ENCODE assay signal across 11 mouse cellular contexts in genomic region chr13:59881989-59882784, GRCm38 (mm10). TPM values are rescaled to one million over a fixed set of nuclear protein-coding genes. Genes with fewer than 3 reads are reported as not detected.
DNase-seq lines count a peak whose midpoint lies in the region; ATAC-seq and TF ChIP-seq lines count a peak whose summit lies in the region.
"Had no signal": no experiment of that assay in that cellular context is flagged by ENCODE, and none has a peak within 500 bp of the region (broad histone marks: within the 10 kb centered on the region; RNA-seq: fewer than 3 reads in every experiment).

No protein-coding gene starts in this region.

- H3K9ac ChIP-seq in kidney, embryonic 14.5 days (ENCODE audit: low read depth, low read length), result no peak overlapping the region
- no peak overlapping the region for H3K9ac ChIP-seq in neural tube, embryonic 15.5 days (replicated peaks)

- no peak for DNase-seq in layer of hippocampus, adult 2 months (ENCODE audit: low spot score in 2 of 2)
- no peak for DNase-seq in layer of hippocampus, adult 8-10 months (ENCODE audit: low spot score in 2 of 2)
- DNase-seq in fat pad, adult 2 months (ENCODE audit: extremely low read depth, low read depth, low spot score), result peak; percentile 30
- no peak for DNase-seq in spleen, postnatal 36 days (ENCODE audit: low spot score in 2 of 2)
- DNase-seq: cerebellum, adult 9-10 months had no signal

- no peak overlapping the region for H3K27ac ChIP-seq in layer of hippocampus, adult 2 months
- peak overlapping the region; percentile 59; the same call in 1 of the 2 replicates for H3K27ac ChIP-seq in kidney, embryonic 14.5 days (ENCODE audit: low read depth, low read length)
- H3K27ac ChIP-seq in neural tube, embryonic 15.5 days (replicated peaks), result peak overlapping the region; percentile 19; the same call in 1 of the 2 replicates

- peak overlapping the region; percentile 26 for H3K4me2 ChIP-seq in kidney, embryonic 14.5 days (replicated peaks; ENCODE audit: low read depth, low read length)
- H3K4me2 ChIP-seq in neural tube, embryonic 15.5 days, result peak overlapping the region; percentile 45

- H3K4me1 ChIP-seq in kidney, embryonic 14.5 days (ENCODE audit: control insufficient read depth, insufficient read depth, low read length), result no peaks in the 10 kb centered on the region
- H3K4me1 ChIP-seq in neural tube, embryonic 15.5 days, result peaks cover 16% of the 10 kb centered on the region

- peak overlapping the region; percentile 46 for H3K4me3 ChIP-seq in layer of hippocampus, adult 2 months
- H3K4me3 ChIP-seq in kidney, embryonic 14.5 days (ENCODE audit: low read length), result peak overlapping the region; percentile 10
- peak overlapping the region; percentile 13; the same call in 1 of the 2 replicates for H3K4me3 ChIP-seq in neural tube, embryonic 15.5 days (replicated peaks)
- H3K4me3 ChIP-seq: megakaryocyte, embryonic 14.5 days had no signal

- H3K36me3 ChIP-seq in kidney, embryonic 14.5 days (ENCODE audit: control insufficient read depth, insufficient read depth, low read length), result no peaks in the 10 kb centered on the region
- no peaks in the 10 kb centered on the region for H3K36me3 ChIP-seq in neural tube, embryonic 15.5 days
- H3K36me3 ChIP-seq: G1E had no signal

- ATAC-seq in kidney, embryonic 14.5 days (ENCODE audit: low FRiP score, low TSS enrichment), result peak; percentile 59; the same call in 1 of the 2 replicates
- ATAC-seq in neural tube, embryonic 15.5 days (ENCODE audit: low FRiP score), result 0 out of 2 replicates have a peak, but pooled peaks have one; percentile 32
- ATAC-seq in CD4-positive, CD25-positive, alpha-beta regulatory T cell, adult 4 months, result no peak
- no peak for ATAC-seq in erythroid progenitor cell, adult 5-6 weeks (replicated peaks; ENCODE audit: low FRiP score, poor library complexity, severe bottlenecking)

- TF ChIP-seq CTCF in layer of hippocampus, adult 2 months (conservative IDR thresholded peaks at IDR 0.05), result no peak

- H3K27me3 ChIP-seq in kidney, embryonic 14.5 days (ENCODE audit: control insufficient read depth, insufficient read depth, low read length), result no peaks in the 10 kb centered on the region
- no peaks in the 10 kb centered on the region for H3K27me3 ChIP-seq in neural tube, embryonic 15.5 days (replicated peaks)

- WGBS in kidney, embryonic 14.5 days, result 38% methylated on average over 18 of the region's 19 CpGs
- 17% methylated on average over 18 of the region's 19 CpGs for WGBS in neural tube, embryonic 15.5 days

- peaks cover 5% of the 10 kb centered on the region; the same call in 1 of the 2 replicates for H3K9me3 ChIP-seq in kidney, embryonic 14.5 days (ENCODE audit: control insufficient read depth, low read length)
- H3K9me3 ChIP-seq in neural tube, embryonic 15.5 days (replicated peaks), result no peaks in the 10 kb centered on the region

RNA-seq across cellular contexts. Expression of gene Tut7, which starts 59.2 kb away (rescaled TPM):
- 10 to 100 TPM; 55.1 to 68.5 TPM for total RNA-seq in layer of hippocampus, adult 2 months (2021)
- 10 to 100 TPM; 61.3 to 71.4 (median 63.6) TPM for total RNA-seq in layer of hippocampus, adult 8-10 months (2022)
- polyA plus RNA-seq in kidney, embryonic 14.5 days (2014; fragmentation: Nextera tagmentation; extraction: Ambion mirVana), result 23.6 and 43.9 TPM in 2 replicates
- 41.7 and 46.3 TPM in 2 replicates for polyA plus RNA-seq in neural tube, embryonic 15.5 days (2015; fragmentation: Nextera tagmentation; extraction: Ambion mirVana)
- polyA plus RNA-seq in CD4-positive, CD25-positive, alpha-beta regulatory T cell, adult 4 months (2017; shearing (Covaris generic)), result 10 to 100 TPM; 71.4 to 71.8 TPM
- 459 and 492 TPM in 2 replicates for total RNA-seq in erythroid progenitor cell, adult 5-6 weeks (2015; ENCODE audit: low replicate concordance)
- 561 and 620 TPM in 2 replicates for total RNA-seq in erythroid progenitor cell, adult 5-6 weeks (2017; ENCODE audit: low replicate concordance)

Comparison
In these comparisons a context has a peak if more than half of its experiments do, and no peak if none do; other contexts are left out.
1. ATAC-seq: peak in kidney, embryonic 14.5 days (single experiment) and neural tube, embryonic 15.5 days (single experiment); none in CD4-positive, CD25-positive, alpha-beta regulatory T cell, adult 4 months (single experiment) and erythroid progenitor cell, adult 5-6 weeks (single experiment).
2. RNA of gene Tut7, which starts 59.2 kb away (total RNA-seq): 459 to 620 TPM in erythroid progenitor cell, adult 5-6 weeks; 55.1 to 68.5 TPM in layer of hippocampus, adult 2 months and 61.3 to 71.4 TPM in layer of hippocampus, adult 8-10 months; every median in the first group is over 4 times any median in the second.
3. Peak in every context shown above with its lines, with median percentiles within 50 percentile points of each other: H3K4me3 ChIP-seq.